Mouse (Mus musculus) kidney, adult 8-10 months (tissue): ENCODE data around the gene Dusp18.
A peak's percentile ranks its signal among the peaks of the same experiment; 100 is the strongest.

ENCODE experiments used
- DNase-seq, 2 experiments: peaks; one replicate each; pipeline ENCODE4 v3.0.0; 2022

Dusp18 gene

DNA sequence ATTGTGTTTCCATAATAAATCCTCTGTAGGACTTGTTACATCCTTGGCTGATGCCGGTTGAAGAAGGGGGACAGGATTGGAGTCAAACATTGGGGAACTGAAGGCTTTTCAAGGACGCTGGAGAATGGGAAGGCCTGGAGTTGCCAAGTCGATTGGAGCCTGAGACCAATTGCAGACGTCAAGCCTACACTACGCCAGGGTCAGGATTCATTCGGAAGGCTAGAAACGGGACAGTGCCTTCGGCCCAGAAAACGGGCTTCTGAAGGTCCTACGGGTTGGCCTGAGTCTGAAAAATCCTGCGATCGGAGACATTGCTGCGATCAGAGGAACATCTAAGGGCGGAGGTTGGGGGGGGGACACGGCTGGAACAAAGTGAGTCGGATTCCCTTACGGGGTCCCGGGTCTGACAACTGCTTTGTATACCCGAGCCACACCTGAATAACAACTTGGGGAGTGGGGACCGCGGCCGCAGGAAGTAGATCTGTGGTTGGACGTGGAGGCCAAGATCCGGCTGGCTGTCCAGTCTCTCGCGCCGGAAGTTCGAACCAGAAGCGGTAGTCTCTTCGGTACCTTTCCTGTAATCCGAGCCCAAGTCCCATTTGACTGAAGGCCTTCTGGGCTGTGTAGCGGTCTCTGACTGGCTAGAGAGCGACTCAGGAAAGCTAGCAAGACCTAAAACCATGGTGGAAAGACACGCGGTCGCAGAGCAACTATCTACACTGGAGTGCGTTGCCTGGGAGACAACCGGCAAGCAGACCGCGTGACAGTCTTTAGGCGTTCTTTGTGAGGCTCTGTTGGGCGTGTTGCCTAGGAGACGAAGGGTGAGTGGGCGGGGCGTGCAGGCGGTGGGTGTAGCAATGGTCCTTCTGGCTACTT, at the start of gene Dusp18, which contains the start of gene 4921536K21Rik:
Gene Dusp18 (plus strand): TSS at position 835 of the 876 bp plus-strand sequence.
Gene 4921536K21Rik (minus strand): TSS at position 693 of the 876 bp plus-strand sequence.
- peak; percentile 94 to 95 for DNase-seq

DNA sequence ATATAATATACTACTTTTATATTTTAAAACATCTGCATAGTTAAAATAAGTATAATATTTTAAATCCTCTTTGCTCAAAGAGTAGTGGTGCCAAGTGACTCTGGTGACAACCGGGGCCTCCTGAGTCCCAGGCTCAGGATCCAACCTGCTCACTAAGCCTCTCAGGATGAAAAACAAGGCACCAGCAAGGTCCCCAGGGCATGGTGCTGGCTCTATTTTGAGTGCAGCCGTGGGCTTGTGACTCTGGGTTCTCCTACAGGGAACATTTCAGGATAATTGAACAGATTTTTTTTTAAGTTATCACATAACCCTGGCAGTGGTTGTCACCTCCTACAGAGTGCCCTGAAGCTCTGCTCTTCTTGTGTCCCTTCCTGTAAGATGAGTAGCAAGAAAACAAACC, 48.7 kb upstream of the Dusp18 start:
- no peak for DNase-seq

DNA sequence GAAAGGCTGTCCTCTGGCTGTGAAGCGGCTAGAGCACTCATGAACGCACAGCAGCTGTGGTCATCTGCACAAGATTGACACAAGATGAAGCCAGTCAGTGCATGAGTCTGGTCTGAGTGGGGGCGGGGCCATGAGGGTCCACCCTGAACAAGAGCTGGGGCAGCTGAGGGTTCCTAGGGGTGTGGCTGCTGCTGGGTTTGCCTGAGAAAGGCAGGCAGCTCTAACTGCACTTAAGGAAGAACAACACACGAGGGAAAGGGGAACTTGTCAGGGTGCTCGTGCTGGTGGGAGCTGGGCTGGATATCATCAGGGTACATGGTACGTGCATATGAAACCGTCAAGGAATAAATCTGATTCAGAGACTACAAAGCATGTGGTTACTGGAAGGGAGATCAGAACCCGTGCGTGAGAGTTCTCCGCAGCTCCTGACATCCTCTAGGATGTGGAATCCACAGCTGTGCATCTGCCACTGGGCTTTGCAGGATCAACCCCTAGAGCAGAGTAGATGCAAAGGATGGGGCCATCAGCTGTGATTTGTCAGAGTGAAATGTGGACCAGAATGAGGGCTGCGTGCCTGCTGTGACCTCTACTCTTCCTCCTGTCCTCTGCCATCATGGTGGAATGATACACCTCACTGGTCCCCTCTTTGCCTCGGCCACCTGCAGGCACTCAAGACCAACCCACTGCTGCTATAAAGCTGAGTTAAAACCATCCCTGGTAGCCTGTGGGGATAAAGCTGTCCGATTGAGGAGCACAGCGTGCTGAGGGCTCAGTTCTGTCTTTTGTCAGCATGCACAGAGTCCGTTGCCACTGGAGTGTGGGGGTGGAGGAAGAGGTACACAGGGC, 45.3 kb upstream of the Dusp18 start:
- no peak for DNase-seq

GRCm38 (mm10) chr11:3850315-3850614, 44.8 kb upstream of the Dusp18 start:
- DNase-seq = no peak

GRCm38 (mm10) chr11:3850746-3851277, 44.2 kb upstream of the Dusp18 start:
- DNase-seq = no peak

- DNase-seq = no peak
Observed at GRCm38 (mm10) chr11:3851872-3852271, 43.2 kb upstream of the Dusp18 start.

DNA sequence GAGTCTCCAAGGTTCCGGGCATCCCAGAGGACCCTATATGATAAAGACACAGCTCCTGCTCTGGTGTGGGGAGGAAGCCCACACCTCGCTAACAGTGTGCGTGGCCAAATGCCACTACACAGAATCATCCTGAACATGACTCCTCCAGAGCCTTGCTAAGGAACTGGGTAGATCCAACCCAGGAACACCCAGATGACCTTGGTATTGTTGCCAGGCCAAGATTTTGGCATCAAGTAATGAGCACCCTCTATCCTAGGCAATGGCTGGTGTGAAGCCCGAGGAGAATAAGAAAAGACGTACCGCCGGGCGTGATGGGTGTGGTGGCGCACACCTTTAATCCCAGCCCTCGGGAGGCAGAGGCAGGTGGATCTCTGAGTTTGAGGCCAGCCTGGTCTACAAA, 42.0 kb upstream of the Dusp18 start:
- no peak for DNase-seq

DNA sequence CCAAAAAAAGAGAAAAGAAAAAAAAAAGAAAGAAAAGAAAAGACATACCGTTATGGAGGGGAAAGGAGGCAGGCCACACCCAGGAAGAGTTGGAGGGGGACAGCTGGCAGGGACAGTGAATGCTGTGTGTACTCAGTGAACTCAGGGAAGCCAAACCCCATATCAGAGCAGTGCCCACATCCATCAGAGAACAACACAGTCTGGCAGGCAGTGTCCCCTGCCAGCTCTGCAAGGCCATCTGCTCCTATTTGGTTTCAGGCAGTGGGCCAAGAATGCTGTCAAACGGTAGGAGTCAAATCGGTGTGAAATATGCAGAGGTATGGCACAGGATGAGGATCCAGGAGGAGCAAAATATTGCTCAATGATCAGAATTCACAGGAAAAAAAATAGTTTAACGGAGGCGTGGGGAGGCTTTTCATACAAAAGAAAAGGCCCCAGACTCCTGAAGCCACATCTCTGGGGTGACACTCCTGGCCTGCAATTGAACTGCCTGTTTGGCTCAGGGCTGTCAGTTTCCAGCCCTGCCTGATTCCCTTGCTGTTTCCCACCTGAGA, 41.5 kb upstream of the Dusp18 start:
- no peak for DNase-seq

DNA sequence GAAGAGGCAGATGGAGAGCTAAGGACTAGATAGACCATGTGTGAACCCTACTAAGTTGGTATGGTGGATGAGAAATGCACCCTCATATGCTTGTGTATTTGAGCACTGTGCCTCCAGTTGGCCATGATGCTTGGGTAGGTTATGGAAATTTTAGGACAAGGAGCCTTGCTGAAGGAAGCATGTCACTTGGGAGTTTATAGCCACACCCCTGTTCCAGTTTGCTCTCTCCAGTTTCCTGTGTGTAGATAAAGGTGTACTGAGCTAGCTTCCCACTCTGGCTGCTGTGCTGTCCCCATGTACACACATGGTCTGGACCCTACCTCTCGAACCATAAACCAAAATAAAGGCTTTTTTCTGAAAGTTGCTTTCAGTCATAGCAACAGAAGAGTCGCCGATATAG, 40.9 kb upstream of the Dusp18 start:
- no peak for DNase-seq

DNA sequence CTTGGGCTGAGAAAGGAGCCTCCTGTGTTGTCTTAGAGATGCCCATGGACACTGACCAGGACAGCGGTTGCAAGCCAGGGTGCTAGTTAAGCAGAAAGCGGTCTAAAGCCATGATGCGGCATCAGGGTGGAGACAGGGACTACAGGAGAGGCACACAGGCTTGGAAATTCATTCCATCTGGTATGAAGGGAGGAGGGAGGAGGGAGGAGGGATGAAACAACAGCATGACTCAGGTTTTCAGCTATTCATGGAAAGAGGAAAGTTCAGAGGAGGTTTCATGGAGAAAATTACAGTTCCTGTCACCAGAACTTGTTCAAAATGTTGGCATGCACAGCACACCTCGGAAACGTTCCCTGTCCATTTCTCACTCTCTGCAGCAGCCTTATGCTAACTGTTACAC, 39.2 kb upstream of the Dusp18 start:
- no peak for DNase-seq

GRCm38 (mm10) chr11:3857902-3858301, 37.1 kb upstream of the Dusp18 start:
- no peak for DNase-seq

DNA sequence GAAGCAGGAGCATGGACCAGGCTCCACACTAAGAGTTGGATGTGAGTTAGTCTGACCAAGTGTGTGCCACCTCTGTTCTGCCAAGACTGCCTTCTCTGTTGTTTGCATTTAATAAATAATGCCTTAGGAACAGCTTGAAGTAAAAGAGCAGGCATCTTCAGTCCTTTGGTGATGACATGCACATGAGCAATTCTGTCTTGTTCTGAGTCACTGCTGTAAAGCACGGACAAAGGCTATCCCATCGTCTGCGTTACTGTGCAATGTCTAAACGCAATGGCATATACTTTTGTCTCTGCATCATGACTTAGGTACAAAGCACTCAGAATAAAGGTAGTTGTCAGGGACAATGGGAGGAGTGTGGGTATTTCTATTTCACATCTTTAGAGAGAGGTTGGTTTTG, 35.3 kb upstream of the Dusp18 start:
- no peak for DNase-seq

DNA sequence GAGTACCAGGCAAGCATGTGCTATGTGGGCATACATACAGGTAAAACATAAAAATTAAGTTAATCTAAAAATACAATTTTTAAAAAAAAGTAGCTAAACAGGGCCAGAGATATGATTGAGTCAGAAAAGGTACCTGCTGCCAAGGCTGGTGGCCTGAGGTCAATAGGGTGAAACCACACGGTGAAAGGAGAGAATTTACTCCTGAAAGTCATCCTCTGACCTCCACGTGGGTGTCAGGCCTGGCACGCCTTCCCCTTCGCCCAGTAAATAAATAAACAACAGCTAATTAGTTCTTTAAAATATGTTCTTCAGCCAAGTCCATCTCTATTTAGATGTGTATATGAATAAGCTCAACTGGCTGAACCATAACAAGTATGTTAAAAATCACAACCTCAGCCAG, 34.7 kb upstream of the Dusp18 start:
- DNase-seq = no peak

- peak in 1 of 2 experiments; percentile 13 for DNase-seq
Observed at GRCm38 (mm10) chr11:3862661-3863453, 32.2 kb upstream of the Dusp18 start.

- DNase-seq = peak; percentile 69
Observed at GRCm38 (mm10) chr11:3863454-3864112, 31.5 kb upstream of the Dusp18 start, which contains the start of gene Osbp2. Gene Osbp2 (minus strand): TSS chr11:3863903.

DNA sequence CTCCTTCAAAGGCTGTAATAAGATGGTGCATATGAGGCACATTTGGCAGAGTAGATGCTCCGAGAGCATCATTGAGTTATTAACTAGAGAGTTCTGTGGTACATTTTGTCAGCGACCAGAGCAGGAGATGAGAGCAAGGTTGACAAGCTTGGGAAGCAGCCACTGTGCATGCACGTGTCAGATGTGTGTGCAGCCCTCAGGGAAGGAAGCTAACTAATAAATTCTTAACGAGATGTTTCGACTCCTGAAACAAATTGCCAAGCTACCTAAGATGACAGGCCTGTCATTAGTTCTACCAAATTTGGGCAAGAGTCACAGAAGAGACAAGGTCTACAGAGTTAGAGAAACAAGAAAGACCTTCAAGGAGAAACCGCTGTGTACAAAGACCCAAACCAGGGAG, 30.7 kb upstream of the Dusp18 start:
- peak in 1 of 2 experiments; percentile 31 for DNase-seq

GRCm38 (mm10) chr11:3876419-3876818, 18.6 kb upstream of the Dusp18 start:
- no peak for DNase-seq

GRCm38 (mm10) chr11:3878660-3879059, 16.4 kb upstream of the Dusp18 start:
- no peak for DNase-seq

- DNase-seq = peak; percentile 54 to 87
Observed at GRCm38 (mm10) chr11:3879836-3880235, 15.2 kb upstream of the Dusp18 start.

GRCm38 (mm10) chr11:3883711-3884110, 11.3 kb upstream of the Dusp18 start:
- no peak for DNase-seq

DNA sequence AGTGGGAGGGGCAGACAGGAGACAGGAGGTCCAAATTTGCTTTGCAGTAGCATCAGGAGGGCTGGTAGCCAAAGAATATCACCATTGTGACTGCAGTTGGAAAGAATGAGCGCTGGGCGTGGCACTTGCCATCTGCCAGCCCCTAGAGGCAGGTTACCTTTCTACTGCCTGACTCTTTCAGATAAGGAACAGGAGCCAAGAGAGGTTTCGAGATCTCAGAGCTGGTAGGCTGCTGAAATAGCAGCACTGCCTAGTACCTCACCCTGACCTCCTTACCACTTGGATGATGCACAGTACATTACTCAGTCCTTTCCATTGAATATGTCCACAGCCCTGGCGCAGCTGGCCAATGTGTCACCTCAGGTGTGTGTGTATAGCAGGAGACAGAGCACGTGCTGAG, 7.7 kb upstream of the Dusp18 start:
- DNase-seq = no peak

DNA sequence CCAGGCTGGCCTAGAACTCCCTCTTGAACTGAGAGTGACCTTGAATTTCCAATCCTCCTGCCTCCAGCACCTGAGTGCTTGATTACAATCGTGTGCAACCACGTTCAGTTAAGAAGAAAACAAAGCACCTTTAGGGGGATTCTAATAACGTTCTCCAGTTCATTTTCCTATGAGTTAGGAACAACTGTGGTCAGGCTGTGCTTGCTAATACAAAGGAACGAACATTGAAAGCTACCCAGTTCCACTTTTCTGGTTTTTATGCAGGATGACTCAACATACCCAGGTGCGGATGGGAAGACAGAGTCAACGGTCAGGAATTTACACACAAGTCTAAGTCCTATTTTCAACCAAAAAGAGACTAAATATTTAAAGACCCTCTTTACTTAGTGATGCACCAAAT, 1.1 kb upstream of the Dusp18 start:
- no peak for DNase-seq
